Mouse (Mus musculus) embryonic facial prominence, embryonic 10.5 days (tissue): Measurements from ENCODE around the gene Pibf1. TPM values are rescaled to one million over a fixed set of nuclear protein-coding genes. Genes with fewer than 3 reads are reported as not detected.

ENCODE experiments used
- DNase-seq: peaks from one replicate; pipeline ENCODE4 v3.0.0-alpha.2; 2017; ENCODE audit warnings: low spot score
- H3K27ac ChIP-seq: fragments of 300-500 bp; sonication (generic); replicated peaks from 2 replicates; pipeline ENCODE4 v1.5.1; 2016; ENCODE audit warnings: mild to moderate bottlenecking
- H3K27me3 ChIP-seq: fragments of 300-500 bp; sonication (generic); replicated peaks from 2 replicates; pipeline ENCODE4 v1.6.1; 2016; ENCODE audit warnings: low read depth, mild to moderate bottlenecking; ENCODE audit not compliant: poor library complexity, severe bottlenecking
- H3K36me3 ChIP-seq: fragments of 300-500 bp; sonication (generic); replicated peaks from 2 replicates; pipeline ENCODE4 v1.6.1; 2016; ENCODE audit warnings: mild to moderate bottlenecking, moderate library complexity
- H3K4me1 ChIP-seq: fragments of 300-500 bp; sonication (generic); 2 replicates; pipeline ENCODE4 v1.6.1; 2016
- H3K4me3 ChIP-seq: fragments of 300-500 bp; sonication (generic); 2 replicates; pipeline ENCODE4 v1.5.1; 2016; ENCODE audit warnings: mild to moderate bottlenecking, moderate library complexity
- H3K9me3 ChIP-seq: fragments of 300-500 bp; sonication (generic); 2 replicates; pipeline ENCODE4 v1.6.1; 2016; ENCODE audit warnings: mild to moderate bottlenecking
- WGBS: fragments of 180-500 bp; shearing (Covaris S2); methylation state at CpG from one replicate; pipeline ENCODE4 v1.1.7; 2016; 5-methylcytosine and 5-hydroxymethylcytosine counted together
- polyA plus RNA-seq: library from polyadenylated mRNA; unstranded; fragments of >200 nt; fragmentation: Nextera tagmentation; extraction: Ambion mirVana; gene quantifications from 2 replicates; pipeline ENCODE4 v1.2.1, GENCODE M21; 2016

Pibf1 gene
- polyA plus RNA-seq, 1 experiment from 2014 or later, result 22.1 TPM

GRCm38 (mm10) chr14:99117576-99117975, 18.4 kb downstream of the Pibf1 start:
- Histone ChIP-seq H3K4me3 (no peak overlapping the region), H3K4me1 (no peaks in the 10 kb centered on the region), H3K27ac (no peak overlapping the region), H3K27me3 (no peaks in the 10 kb centered on the region), H3K36me3 (peaks cover 70% of the 10 kb centered on the region), H3K9me3 (no peaks in the 10 kb centered on the region)
- WGBS, result 90% methylated on average over 4 of the region's 4 CpGs
- no peak for DNase-seq

GRCm38 (mm10) chr14:99121584-99122339, 22.5 kb downstream of the Pibf1 start:
- no peak for DNase-seq
- H3K9me3 ChIP-seq, result no peaks in the 10 kb centered on the region
- 91% methylated on average over 11 of the region's 11 CpGs for WGBS
- peaks cover 52% of the 10 kb centered on the region for H3K36me3 ChIP-seq
- H3K27ac ChIP-seq, result no peak overlapping the region
- H3K4me1 ChIP-seq, result no peaks in the 10 kb centered on the region
- no peaks in the 10 kb centered on the region for H3K27me3 ChIP-seq
- no peak overlapping the region for H3K4me3 ChIP-seq

- WGBS, result 89% methylated on average over 4 of the region's 4 CpGs
- Histone ChIP-seq H3K4me3 (no peak overlapping the region), H3K4me1 (no peaks in the 10 kb centered on the region), H3K27me3 (no peaks in the 10 kb centered on the region), H3K9me3 (no peaks in the 10 kb centered on the region), H3K27ac (no peak overlapping the region), H3K36me3 (peaks cover 36% of the 10 kb centered on the region)
- DNase-seq, result no peak
These were observed 24.9 kb downstream of the Pibf1 start for GRCm38 (mm10) chr14:99124076-99124475.

GRCm38 (mm10) chr14:99126713-99127112, 27.5 kb downstream of the Pibf1 start:
- Histone ChIP-seq H3K9me3 (no peaks in the 10 kb centered on the region), H3K36me3 (peaks cover 34% of the 10 kb centered on the region), H3K27me3 (no peaks in the 10 kb centered on the region), H3K4me1 (no peaks in the 10 kb centered on the region), H3K4me3 (no peak overlapping the region), H3K27ac (no peak overlapping the region)
- DNase-seq, result no peak
- WGBS, result 93% methylated on average over 4 of the region's 4 CpGs

GRCm38 (mm10) chr14:99127509-99127908, 28.3 kb downstream of the Pibf1 start:
- H3K4me1 ChIP-seq, result no peaks in the 10 kb centered on the region
- no peaks in the 10 kb centered on the region for H3K27me3 ChIP-seq
- WGBS, result 83% methylated on average over 1 of the region's 1 CpGs
- H3K27ac ChIP-seq, result no peak overlapping the region
- no peaks in the 10 kb centered on the region for H3K9me3 ChIP-seq
- DNase-seq, result no peak
- H3K36me3 ChIP-seq, result peaks cover 31% of the 10 kb centered on the region
- no peak overlapping the region for H3K4me3 ChIP-seq

GRCm38 (mm10) chr14:99129050-99129449, 29.8 kb downstream of the Pibf1 start:
- no peak overlapping the region for H3K27ac ChIP-seq
- 88% methylated on average over 2 of the region's 2 CpGs for WGBS
- H3K4me1 ChIP-seq, result no peaks in the 10 kb centered on the region
- H3K9me3 ChIP-seq, result no peaks in the 10 kb centered on the region
- H3K36me3 ChIP-seq, result peaks cover 29% of the 10 kb centered on the region
- DNase-seq, result no peak
- H3K4me3 ChIP-seq, result no peak overlapping the region
- H3K27me3 ChIP-seq, result no peaks in the 10 kb centered on the region

GRCm38 (mm10) chr14:99134048-99134447, 34.8 kb downstream of the Pibf1 start:
- Histone ChIP-seq H3K36me3 (peaks cover 43% of the 10 kb centered on the region), H3K27me3 (no peaks in the 10 kb centered on the region), H3K27ac (no peak overlapping the region), H3K4me1 (no peaks in the 10 kb centered on the region), H3K9me3 (no peaks in the 10 kb centered on the region), H3K4me3 (no peak overlapping the region)
- no peak for DNase-seq
- WGBS, result 96% methylated on average over 2 of the region's 2 CpGs

- WGBS, result 92% methylated on average over 9 of the region's 9 CpGs
- Histone ChIP-seq H3K9me3 (no peaks in the 10 kb centered on the region), H3K36me3 (peaks cover 47% of the 10 kb centered on the region), H3K4me1 (no peaks in the 10 kb centered on the region), H3K27me3 (no peaks in the 10 kb centered on the region), H3K27ac (no peak overlapping the region), H3K4me3 (no peak overlapping the region)
- no peak for DNase-seq
These were observed 36.5 kb downstream of the Pibf1 start for GRCm38 (mm10) chr14:99135761-99136160.

GRCm38 (mm10) chr14:99136297-99136696, 37.1 kb downstream of the Pibf1 start:
- Histone ChIP-seq H3K27me3 (no peaks in the 10 kb centered on the region), H3K27ac (no peak overlapping the region), H3K36me3 (peaks cover 42% of the 10 kb centered on the region), H3K4me1 (no peaks in the 10 kb centered on the region), H3K4me3 (no peak overlapping the region), H3K9me3 (no peaks in the 10 kb centered on the region)
- 93% methylated on average over 16 of the region's 16 CpGs for WGBS
- DNase-seq, result no peak

- Histone ChIP-seq H3K4me1 (no peaks in the 10 kb centered on the region), H3K27ac (no peak overlapping the region), H3K4me3 (no peak overlapping the region), H3K36me3 (peaks cover 38% of the 10 kb centered on the region), H3K9me3 (no peaks in the 10 kb centered on the region), H3K27me3 (no peaks in the 10 kb centered on the region)
- no peak for DNase-seq
- 97% methylated on average over 2 of the region's 2 CpGs for WGBS
These were observed 40.8 kb downstream of the Pibf1 start for GRCm38 (mm10) chr14:99140036-99140435.

GRCm38 (mm10) chr14:99141786-99142633, 42.8 kb downstream of the Pibf1 start:
- Histone ChIP-seq H3K36me3 (peaks cover 22% of the 10 kb centered on the region), H3K27ac (no peak overlapping the region), H3K4me3 (no peak overlapping the region), H3K27me3 (no peaks in the 10 kb centered on the region), H3K4me1 (no peaks in the 10 kb centered on the region), H3K9me3 (no peaks in the 10 kb centered on the region)
- peak; percentile 86 for DNase-seq
- 22% methylated on average over 15 of the region's 15 CpGs for WGBS

- H3K9me3 ChIP-seq, result no peaks in the 10 kb centered on the region
- no peak for DNase-seq
- 78% methylated on average over 1 of the region's 1 CpGs for WGBS
These were observed 47.6 kb downstream of the Pibf1 start for GRCm38 (mm10) chr14:99146841-99147240.

GRCm38 (mm10) chr14:99152683-99153082, 53.5 kb downstream of the Pibf1 start:
- Histone ChIP-seq H3K4me3 (no peak overlapping the region), H3K27ac (no peak overlapping the region), H3K36me3 (peaks cover 57% of the 10 kb centered on the region), H3K9me3 (no peaks in the 10 kb centered on the region), H3K27me3 (no peaks in the 10 kb centered on the region), H3K4me1 (no peaks in the 10 kb centered on the region)
- 87% methylated on average over 4 of the region's 4 CpGs for WGBS
- DNase-seq, result no peak

More at GRCm38 (mm10) chr14:99146841-99147240, 47.6 kb downstream of the Pibf1 start:
- Histone ChIP-seq H3K4me3 (no peak overlapping the region), H3K27ac (no peak overlapping the region), H3K4me1 (no peaks in the 10 kb centered on the region), H3K36me3 (peaks cover 37% of the 10 kb centered on the region), H3K27me3 (no peaks in the 10 kb centered on the region)
